Mouse (Mus musculus) erythroblast, embryonic 14.5 days (primary cell): ENCODE measurements around the gene Trmt10c.

Experiments
- GATA1 ChIP-seq: IDR thresholded peaks from 2 replicates; pipeline ENCODE4 v1.6.1; 2012; ENCODE audit warnings: low read length, inconsistent platforms, mixed read lengths
- TAL1 ChIP-seq: IDR thresholded peaks from 3 replicates; pipeline ENCODE4 v1.6.1; 2012; ENCODE audit warnings: low read length, inconsistent platforms, mixed read lengths

DNA sequence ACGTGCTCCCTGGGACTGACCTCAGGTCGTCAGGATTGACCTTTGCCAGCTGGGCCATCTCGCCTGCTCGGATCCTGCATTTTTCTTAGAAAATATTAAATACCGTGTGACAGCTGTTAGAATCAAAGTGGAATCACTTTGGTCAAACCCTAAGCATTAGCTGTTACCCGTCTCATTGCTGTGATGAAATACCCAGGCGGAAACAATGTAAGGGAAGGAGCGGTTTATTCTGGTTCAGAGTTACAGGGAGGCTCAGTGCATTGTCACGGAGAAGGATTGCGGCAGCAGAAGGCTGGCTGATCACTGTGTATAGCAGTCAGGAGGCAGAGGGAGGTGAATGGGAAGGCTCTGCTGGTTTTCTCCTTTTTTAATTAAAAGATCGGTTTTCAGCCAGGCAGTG, 25.4 kb upstream of the Trmt10c start:
- TF ChIP-seq GATA1 (no peak), TAL1 (no peak)
